Mouse (Mus musculus): ENCODE data around the gene Spaar.

Gene Spaar

DNA sequence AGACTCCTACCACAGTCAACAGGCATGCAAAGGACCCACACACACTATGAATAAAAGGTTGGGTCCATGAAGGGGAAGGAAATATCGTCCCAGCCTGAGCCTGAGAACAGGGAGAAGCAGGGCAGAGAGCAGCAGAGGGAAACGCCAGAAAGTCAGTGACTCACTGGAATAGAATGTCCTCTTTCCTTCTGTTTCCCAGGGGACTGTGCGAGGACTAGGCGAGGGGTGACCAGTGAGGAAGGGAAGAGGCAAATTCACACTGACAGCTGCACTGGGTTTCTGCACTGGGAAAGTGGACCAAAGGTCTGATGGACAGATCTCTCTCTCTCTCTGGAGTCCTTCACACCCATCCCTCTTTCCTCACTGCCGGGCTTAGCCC, 1.3 kb upstream of the Spaar start:
- no peak for DNase-seq (ENCODE audit: low read depth, low spot score)

DNA sequence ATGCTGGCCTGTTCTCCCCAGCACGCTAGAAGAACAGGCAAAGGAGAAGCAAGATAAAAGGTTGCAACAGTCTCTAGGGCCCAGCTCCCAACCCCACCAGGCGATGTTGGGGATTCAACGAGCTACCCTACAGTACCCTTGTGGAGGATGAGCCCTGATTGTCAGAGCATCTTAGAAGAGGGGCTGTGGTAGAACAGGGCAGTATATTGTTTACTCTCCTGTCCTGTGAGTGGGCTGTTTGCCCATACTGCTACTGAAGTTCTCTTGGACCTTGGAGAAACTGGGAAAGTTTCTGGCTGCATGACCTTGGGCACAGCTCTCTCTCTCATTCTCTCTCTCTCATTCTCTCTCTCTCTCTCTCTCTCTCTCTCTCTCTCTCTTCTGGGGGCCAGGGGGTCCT, 708 bp upstream of the Spaar start:
- no peak for DNase-seq (ENCODE audit: low read depth, low spot score)

DNA sequence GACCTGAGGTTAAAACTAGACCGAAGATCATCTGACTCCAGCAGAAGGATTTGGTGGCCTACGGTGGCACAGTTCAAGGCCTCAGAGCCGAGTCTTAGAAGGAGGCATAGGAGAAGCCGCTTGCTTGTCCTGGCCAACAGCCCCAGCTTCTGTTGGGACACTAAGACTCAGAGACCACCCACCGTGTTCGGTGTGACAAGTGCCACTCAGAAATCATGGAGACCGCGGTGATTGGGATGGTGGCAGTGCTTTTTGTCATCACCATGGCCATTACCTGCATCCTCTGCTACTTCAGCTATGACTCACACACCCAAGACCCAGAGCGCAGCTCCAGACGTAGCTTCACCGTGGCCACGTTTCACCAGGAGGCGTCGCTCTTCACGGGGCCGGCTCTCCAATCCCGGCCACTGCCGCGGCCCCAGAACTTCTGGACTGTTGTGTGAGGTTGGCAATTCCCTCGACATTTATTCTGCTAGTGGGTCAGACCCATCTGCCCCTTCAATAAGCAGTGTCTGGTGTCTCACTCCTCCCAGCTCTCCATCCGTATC, 990 bp downstream of the Spaar start:
- peak; percentile 58 for DNase-seq (ENCODE audit: low read depth, low spot score)

DNA sequence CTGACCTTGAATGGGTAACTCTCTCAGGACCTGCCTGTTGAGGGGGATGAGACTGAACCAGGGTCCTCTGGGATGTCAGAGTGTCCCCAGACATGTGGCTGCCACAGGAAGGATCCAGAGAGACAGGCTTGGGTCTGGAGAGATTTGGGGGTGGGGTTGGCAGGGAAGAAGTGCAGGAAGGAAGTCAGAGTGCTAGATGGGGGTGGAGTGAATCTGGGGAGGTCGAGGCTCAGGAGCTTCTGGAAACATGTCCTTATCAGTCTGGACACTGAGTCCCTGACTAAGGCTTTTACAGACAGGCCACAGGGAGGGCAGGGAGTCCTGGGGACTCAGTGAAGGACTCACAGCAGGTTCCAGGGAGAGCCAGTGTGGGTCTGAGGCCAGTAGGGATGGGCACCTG, 2.3 kb downstream of the Spaar start:
- DNase-seq (ENCODE audit: low read depth, low spot score): no peak

DNA sequence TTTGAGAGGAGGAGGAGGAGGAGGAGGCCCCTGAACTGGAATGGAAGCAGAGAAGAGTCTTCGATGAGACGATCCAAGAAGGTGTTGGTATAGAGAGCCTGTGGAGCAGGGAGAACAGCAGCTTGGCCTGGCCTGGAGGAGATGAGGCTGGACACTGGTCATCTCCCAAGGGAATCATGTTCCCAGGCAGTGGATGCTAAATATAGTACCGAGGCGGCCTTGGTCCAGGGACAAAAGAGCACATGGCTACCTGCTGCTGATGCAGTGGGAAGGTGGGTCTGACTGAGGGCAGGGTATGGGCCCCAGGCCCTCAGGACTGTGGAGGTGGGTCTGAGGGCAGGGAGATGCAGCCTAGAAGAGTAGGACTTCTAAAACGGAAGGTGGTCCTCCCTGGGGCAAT, 3.4 kb downstream of the Spaar start:
- no peak for DNase-seq (ENCODE audit: low read depth, low spot score)

DNA sequence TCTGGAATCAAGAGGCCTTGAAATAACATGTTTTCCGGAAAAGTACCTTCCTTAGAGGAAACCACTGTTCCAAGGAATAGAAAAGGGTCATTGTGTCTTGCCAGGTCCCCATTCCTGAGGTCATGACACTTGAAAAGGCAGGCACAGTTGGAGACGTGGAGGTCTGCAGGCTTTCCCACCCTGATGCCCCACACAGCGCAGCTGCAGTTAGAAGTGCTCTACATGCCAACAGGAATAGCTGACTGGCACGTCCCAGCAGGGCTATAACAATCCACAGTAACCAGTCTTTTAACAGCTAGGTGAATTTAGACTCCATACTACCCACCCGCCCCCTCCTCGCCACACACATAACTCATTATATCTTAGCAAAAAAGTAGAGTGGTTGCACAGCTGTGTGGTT, 7.3 kb downstream of the Spaar start:
- no peak for DNase-seq (ENCODE audit: low read depth, low spot score)

DNA sequence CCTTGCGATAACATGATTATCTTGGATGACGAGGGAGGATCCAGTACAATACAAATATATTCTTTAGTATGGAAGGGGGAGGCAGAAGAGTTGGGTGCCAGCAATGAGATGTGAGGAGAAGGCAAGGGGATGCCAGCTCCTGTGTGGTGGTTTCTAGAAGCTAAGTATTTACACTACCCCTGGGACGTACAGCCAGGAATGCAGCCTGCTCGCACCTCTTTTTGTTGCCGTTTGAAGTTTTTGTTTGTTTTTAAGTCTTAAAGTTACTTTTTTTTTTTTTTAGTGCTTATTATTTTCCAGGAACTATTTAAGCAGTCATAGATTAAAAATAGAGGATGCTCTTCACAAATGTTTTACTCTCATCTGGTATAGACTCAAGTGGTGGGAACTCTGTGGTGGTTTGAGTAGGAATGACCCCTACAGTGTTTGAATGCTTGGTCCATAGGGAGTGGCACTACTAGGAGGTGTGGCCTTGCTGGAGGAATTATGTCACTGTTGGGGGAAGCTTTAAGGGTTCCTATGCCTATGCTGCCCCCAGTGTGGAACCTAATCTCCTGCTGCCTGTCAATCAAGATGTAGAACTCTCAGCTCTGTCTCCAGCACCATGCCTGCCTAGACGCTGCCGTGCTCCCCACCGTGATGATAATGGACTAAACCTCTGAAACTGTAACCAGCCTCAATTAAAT, 9.3 kb downstream of the Spaar start:
- peak; percentile 75 for DNase-seq (ENCODE audit: low read depth, low spot score)

DNA sequence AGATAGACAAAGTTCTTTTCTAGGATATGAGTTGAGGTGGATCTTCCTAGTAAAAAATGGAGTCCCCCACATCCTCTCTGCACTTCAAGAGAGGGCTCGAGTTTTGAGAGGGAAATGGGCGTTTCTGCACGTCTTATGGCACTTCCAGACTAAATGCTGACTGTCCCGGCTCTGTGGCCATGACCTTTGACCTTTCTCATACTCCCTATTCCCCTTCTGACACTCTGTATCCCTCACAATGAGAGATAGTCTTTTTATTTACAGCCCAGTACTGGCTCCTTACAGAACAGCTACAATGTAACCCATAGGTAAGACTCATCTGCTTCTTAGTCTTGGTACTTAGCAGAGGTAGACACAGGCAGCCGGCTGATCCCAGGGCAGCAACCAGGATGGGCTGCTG, 11.7 kb downstream of the Spaar start:
- DNase-seq (ENCODE audit: low read depth, low spot score): peak; percentile 64

DNA sequence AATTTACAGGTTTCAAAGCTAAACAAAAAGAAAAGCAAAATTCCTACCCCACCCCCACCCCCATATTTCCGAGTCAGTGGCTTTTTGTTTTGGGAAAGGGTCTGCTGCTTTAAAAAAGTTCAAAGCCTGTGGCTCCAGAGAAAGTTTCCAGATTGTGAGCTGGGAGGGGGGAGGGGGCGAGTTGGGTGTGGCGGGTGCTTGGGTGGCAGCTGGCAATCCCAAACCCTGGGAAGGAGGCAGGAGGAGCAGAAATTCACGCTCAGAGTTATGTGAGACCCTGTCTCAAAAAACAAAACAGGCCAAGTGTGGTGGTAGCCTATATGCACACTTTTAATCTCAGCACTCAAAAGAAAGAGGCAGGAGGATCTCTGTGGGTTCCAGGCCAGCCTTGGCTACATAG, 12.8 kb downstream of the Spaar start:
- no peak for DNase-seq (ENCODE audit: low read depth, low spot score)

DNA sequence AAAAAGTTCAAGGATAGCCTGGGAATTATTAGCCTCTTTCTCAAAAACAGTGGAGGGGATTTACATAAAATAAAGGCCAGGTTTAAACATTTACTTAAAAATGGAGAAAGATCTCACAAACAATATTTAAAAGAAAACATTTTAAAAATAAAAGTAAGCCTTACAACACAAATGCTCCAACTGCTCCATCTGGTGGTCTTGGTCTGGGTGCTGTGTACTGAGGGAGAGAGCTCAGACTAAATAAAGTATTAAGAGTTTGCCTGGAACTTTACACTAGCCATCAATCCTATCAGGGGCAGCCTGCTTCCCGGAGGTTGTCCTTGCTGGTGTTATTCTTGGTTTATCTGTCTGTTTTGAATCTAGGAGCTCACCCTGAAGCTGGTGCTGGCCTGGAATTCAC, 13.3 kb downstream of the Spaar start:
- DNase-seq (ENCODE audit: low read depth, low spot score): no peak

DNA sequence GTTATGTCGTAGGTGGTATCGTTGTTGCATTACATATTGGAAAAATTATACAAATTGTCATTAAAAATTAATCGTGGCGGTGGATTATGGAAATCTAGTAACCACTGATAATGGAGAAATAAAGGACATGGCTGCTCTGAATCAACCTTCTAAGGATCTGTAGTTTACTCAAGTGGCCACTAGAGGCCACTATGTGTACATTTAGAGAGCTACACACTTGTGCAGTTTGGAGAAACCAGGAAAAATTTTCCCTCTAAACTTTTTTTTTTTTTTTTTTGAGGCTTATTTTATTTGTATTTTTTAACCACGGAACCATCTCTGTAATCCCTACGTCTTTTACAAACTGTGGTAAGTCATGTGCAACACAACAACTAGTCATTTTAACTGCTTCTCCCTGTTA, 15.4 kb downstream of the Spaar start:
- DNase-seq (ENCODE audit: low read depth, low spot score): peak; percentile 59

DNA sequence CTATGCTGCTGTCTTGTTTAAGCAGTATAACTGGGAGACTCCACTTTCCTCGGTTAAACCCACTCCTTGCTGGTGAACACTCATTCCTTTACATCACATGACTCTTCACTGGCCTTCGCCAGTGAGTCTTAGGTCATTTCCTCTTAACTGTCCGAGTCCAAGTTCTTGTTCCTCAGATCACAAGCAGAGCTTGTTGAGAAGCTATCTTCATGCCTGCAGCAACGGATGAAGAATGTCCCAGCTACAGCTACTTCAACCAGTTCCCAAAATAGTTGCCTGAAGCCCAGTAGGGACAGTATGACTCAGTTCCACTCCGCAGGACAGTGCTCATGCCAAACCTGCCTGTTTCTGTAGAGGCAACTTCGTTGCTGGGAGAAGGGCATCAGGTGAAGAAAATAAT, 27.4 kb downstream of the Spaar start:
- no peak for DNase-seq (ENCODE audit: low read depth, low spot score)

DNA sequence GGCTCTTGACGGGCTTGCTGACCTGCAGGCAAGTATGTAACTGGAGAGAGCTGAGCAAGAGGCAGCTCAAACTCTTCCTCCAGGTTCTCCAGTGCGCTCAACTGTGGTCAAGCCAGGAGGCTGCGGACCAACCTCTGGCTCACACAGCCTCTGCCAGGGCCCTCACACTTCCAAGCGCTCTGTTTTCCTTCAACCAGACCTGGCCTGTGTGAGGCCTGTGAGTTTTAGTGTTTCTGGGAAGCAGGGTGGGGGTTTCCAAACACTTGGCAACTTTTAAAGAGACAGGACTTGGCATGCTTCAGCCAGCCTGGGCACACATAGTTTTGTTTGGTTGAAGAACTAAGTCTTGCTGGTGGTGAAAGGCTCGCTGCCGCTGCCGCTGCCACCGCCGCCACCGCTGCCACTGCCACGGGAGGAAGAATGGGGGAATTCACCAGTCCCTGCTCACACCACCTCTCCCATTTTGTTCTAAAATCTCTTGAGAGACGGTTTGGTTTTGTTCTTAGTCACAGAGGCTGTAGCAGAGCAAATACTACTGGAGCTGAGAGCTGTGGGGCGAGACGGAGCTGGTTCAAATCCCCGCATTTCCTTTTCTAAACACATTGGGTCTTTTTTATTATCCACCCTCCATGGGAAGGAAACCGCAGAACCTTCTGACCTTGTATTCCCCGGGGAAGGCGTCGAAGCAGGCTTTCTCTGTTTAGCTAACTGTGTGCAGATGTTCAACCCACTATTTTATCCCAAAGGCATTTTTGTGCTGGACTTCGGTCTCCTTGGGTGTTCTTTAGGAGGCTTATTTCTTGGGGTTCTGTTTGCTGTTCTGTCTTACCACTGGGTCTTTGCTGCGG, 30.0 kb downstream of the Spaar start:
- no peak for DNase-seq (ENCODE audit: low read depth, low spot score)

DNA sequence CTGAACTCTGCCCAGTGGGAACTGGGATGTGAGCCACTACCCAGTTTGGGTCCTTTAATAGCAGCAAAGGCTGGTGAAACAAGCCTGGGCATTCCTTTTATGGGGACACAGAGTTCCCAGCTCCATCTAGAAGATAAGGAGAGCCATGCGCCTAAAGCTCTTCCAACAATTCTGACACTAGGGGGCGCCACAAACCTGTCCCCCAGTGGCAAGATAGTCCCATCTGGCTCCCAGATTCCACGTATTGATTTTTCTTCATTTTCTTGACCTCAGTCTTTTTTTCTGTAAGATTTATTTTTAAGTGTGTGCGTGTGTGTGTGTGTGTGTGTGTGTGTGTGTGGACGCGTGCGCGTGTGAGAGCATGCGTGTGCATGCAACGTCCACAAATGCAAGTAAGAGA, 30.6 kb downstream of the Spaar start:
- peak; percentile 80 for DNase-seq (ENCODE audit: low read depth, low spot score)

DNA sequence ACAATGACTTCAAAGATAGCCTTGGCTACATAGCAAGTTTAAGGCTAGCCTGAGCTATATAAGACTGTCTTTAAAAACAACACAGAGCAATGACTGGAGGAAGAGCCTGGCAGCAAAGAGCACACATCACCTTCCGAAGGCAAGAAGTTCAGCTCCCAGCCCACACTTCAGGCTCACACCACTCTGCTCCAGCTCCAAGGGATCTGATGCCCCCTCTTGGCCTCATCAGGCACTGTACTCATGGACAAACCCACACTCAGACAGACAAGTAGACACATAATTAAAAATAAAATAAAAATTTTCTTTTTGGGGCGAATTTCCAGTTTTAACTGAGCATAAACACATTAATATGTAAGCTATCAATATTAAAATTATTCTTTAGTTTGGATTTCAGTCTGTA, 31.5 kb downstream of the Spaar start:
- DNase-seq (ENCODE audit: low read depth, low spot score): peak; percentile 63

DNA sequence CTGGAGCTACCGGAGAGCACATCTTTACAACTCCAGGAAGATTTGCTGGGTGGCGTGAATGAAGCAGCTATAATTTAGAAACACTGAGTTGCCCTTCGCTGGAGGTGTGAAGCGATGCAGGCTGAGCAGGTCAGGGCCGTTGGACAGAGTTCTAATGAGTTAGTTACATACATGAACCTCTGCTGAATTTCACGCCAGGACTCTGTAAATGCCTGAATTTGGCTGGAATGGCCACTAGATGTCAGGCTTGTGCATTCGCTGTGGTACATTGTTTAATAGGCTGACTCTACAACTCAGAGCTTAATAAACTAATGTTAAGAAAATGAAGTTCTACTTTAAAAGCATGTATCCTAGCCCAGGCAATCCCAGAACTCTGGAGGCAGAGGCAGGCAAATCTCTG, 33.6 kb downstream of the Spaar start:
- DNase-seq (ENCODE audit: low read depth, low spot score): peak; percentile 68

DNA sequence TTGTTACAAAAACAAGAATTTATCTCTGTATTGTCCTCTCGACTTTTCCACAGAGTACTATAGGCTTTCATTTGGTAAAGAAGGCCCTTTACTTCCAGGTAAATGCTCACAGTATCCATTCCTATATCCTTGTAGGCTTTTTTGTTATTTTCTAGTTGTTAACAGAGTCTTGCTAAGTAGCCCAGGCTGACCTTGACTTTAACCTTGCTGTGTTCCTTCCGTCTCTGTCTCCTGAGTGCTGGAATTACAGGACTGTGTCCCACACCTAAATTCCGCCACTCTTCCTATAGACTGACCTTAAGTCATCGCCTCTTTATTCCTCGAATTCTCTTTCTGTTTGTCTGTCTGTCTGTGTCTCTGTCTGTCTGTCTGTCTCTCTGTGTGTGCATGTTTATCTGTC, 38.5 kb downstream of the Spaar start:
- peak; percentile 42 for DNase-seq (ENCODE audit: low read depth, low spot score)

DNA sequence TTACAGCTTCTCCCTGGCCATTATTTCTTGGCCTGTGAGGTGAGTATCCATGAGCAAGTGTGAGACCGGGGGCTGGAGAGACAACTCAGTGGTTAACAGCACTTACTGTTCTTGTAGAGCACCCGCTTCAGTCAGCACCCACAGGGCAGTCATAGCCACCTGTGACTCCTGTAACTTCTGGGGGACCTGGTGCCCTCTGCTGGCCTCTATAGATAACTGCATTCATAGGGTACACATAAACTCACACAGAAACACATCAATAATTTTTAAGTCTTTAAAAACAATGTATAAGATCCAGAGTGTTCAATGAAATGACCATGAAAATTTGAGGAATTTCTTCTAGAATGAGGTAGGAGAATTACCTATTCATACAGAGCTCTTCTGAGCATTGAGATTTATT, 39.5 kb downstream of the Spaar start:
- DNase-seq (ENCODE audit: low read depth, low spot score): peak; percentile 50

DNA sequence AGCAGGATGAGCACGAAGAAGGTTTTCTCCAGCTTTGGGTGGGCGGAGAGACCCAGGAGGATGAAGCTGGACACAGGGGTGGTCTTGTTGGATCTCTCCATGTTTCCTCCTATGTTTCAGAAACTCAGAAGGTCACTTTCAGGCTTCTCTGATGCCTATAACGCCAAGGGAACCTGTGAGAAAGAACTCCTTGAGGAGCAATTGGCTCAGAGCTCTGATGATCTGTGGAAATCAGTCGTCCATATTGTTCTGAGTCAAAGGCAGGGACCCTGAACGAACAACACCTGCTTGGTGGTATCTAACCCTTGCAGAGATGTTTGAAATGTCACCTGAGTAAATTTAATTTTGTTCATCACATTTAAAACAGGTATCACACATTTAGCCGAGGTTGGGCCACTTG, 41.1 kb downstream of the Spaar start, which contains the start of gene Olfr159:
TSS of gene Olfr159 (minus strand) at position 101 of the 400 bp plus-strand sequence.
- DNase-seq (ENCODE audit: low read depth, low spot score): no peak

DNA sequence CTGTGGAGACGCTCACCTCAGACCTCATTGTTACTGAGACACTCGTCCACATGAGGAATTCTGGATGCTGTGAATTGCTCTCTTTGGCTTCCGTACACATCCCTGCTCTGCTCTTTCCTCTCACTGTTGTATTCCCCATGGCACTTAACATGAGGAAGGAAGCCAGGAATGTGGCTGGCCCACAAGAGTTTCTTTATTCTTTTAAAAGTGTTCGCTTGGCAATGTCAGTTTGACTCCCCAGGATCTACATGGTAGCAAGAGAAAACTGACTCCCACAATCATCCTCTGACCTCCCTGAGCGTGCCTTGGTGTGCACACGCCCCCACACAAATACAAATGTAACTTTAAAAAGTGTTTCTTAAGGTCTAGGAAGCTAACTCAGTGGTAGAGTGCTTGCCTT, 41.8 kb downstream of the Spaar start:
- no peak for DNase-seq (ENCODE audit: low read depth, low spot score)

DNA sequence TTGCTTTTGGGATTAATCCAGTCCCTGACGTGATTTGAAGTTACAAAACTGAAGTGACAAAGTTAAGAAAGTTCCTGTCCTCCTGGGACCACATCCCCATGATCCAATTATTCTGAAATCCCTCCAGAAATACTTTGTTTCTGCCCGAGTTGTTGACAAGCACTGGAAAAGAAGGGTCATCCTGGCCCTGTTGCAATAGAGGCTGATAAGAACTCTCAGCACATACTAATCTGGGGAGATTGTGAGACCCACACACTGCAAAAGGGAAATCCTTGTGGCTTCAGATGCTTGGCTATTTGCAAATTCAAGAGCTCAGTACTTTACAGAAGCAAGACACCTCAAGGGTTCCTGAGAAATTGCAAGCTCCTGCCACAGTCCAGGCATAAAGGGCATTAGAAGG, 42.5 kb downstream of the Spaar start:
- no peak for DNase-seq (ENCODE audit: low read depth, low spot score)

DNA sequence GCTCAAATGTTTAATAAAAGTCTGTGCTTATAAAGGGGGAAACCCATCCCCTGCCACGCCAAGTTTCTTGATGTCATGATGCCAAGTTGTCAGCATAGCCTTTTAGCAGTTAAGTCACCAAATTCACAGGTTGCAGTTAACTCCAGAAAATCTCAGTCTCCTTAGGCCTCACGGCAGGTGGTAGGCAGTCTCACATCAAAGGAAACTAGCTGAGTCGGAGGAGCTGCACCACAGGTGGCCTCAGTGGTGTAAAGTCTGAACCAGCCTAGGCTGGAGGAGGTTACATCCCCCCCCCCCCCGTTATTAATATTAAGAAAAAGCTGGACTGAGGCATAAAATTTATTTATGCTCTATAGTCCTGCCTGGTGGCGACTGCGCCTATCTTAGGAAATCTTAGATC, 65.5 kb downstream of the Spaar start:
- peak; percentile 72 for DNase-seq (ENCODE audit: low read depth, low spot score)

DNA sequence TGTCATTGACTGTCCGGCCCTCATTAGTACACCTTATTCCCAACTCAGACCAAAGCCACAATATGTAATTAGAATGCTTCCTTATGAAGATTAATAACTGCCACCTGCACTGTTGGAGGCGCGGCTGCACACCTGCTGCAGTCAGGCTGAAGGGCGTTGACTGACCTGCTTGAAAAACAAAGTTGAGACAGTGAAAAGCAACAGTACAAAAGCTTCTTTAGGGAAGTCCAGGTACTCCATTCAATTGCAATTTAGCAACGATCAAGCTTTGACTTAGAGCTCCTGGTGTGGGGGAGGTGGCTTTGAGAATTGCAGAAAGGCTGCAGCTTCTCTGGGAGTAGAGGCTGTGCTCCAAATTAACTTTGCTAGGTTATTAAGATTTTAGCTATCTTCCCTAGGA, 66.0 kb downstream of the Spaar start:
- DNase-seq (ENCODE audit: low read depth, low spot score): peak; percentile 88
